Mouse (Mus musculus) cerebellum, postnatal 25 days (tissue): ENCODE measurements around the gene Psme1.

Experiments used
- DNase-seq, 2 experiments: peaks; one replicate each; pipeline ENCODE4 v3.0.0; 2021; ENCODE audit warnings: mixed read lengths in 2 of 2

Gene Psme1

DNA sequence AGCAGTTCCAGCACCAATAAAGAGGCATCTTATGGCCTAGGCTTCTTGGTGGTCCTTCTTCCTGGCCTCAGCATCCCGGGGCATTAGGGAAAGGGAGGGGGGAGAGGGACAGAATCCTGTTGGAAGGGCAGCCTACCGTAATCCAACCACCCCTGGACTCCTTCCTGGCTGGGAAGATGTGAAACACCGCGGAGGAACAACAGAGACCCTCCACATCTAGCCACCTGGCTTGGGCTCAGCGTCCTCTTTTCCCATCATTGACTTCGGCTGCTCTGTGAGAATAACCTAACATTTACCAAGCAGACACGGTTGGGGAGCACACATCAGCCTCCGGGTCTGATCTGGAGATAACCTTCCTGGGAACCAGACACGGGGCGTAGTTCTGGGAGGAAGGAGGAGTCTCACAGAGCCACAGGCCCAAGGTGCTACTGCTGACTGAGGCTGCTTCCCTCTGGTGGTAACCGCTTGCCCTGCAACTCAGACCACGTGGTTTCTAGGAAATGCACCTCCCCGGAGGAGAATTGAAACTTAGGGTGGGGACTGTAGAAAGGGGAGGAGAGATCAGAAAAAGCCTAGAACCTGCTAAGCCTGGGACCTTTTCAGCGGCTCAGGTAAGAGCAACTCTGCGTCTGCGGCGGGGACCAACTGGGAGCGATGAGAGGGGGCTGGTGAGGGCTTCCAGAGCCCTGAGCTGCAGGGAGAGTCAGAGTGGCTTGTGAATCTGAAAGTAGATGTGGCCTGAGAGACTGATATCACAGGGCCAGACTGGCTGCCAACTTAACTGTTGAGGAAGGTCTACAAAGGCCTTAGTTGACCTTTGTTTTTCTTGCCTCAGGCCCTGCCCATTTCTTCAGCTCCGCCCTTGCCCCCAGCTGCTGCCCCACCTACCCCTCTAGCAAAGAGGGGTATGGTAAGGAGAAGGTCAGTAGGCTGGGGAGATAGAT lies 26.0 kb downstream of the Psme1 start:
- DNase-seq: peak; percentile 86 to 91

DNA sequence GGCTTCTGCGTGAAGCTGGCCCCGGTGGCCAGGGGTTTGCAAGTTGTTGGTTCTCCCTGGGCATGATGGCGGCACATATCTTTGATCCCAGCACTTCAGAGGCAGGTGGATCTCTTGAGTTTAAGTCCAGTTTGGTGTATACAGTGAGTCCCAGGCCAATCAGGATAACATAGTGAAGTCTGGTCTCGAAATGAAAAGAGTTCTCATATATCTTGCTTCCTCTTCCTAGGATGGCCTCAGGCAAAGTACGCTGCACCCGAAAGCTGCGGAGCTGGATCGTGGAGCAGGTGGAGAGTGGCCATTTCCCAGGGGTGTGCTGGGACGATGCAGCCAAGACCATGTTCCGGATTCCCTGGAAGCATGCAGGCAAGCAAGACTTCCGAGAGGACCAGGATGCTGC lies 26.9 kb downstream of the Psme1 start:
- no peak for DNase-seq

DNA sequence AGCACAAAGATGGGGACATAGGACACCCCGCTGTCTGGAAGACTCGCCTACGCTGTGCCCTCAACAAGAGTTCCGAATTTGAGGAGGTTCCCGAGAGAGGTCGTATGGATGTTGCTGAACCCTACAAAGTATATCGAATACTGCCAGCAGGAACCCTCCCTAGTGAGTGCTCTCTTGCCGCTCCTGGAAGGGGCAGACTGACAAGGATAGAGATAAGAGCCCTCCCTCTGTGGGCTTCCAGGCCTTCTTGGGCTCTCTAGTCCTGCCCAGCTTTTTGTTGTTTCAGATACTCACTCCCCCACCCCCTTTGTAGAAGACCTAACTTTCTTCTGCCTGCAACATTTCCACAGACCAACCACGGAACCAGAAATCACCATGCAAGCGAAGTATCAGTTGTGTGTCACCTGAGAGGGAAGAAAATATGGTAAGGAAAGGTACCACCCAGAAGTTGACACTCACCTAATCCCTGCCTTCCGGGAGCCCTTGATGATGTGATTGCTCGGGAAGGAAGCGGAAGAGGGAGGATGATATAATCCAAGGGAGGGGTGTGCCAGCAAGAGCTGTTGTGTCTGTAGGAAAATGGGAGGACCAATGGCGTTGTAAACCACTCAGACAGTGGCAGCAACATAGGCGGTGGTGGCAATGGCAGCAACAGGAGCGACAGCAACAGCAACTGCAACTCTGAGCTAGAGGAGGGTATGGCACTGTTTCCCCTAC lies 28.0 kb downstream of the Psme1 start:
- DNase-seq: no peak

DNA sequence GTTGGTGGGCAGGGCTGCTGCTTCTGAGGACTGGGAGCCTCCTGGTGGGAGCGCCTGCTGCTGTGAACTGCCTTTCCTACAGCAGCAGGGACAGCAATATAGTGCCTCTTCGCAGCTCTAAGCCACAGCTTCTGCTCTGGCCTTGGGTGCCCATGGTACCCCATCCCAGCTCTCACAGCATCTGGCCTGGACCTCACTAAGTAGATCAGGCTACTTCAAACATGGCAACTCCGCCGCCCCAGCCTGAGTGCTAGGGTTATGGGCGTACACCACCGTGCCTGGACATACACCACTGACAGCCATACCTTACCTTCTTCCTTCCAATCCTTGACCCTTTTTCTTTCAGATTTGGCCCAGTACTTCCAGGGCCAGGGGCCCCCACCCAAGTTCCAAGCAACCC lies 30.4 kb downstream of the Psme1 start:
- DNase-seq: no peak

DNA sequence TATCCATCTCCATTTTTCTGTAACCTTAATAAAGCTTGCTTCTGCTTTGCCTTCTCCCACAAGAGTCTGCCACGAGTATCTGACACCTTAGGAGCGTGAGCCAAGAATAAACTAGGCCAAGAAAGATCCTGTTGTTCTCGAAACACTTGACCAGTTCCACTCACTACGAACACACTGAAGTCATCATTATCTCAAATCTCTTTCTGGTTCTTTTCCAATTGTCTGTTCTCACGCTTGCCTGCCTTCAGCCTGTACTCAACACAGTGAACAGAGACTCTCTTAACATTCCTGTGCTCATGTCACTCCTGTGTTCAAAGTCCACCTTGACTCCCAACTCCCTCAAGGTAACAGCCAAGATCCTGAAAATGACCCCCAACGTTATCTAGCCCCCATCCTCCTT lies 35.4 kb downstream of the Psme1 start:
- DNase-seq: no peak

DNA sequence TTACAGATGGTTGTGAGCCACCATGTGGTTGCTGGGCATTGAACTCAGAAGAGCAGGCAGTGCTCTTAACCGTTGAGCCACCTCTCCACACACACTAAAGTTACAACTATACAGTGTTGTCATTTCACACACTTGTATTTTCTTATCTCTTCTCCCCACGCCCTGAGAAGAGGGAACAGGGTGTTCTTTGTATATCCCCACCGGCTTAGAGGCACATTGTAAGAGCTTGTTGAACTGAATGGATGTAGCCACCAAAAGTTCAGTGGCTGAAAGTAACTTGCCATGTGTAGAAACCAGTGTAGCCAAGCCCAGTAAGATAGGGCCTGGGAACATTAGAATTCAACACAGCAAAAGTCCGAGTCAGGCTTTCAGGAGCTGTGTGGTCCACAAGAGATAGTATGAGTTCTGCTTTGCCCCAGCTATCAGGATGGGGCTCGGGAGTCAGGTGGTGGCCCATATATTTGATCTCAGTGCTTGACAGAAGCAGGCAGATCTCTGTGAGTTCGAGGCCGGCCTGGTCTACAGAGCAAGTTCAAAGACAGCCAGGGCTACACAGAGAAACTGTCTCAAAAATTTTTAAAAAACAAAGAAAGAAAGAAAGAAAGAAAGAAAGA lies 36.7 kb downstream of the Psme1 start:
- no peak for DNase-seq

DNA sequence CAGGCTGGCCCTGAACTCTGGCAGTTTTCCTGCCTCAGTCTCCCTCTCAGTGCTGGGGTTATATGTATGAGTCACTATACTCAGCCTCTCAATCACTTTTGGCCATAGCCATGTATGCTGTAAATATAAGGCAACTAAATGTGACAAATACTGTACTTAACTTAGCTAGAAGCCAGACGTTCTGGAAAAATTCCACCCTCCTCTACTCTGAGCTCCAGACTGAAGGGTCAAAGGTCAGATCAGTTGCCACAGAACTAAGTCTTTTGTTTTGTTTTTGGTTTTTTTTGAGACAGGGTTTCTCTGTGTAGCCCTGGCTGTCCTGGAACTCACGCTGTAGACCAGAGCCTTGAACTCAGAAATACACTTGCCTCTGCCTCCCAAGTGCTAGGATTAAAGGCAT lies 38.0 kb downstream of the Psme1 start:
- DNase-seq: no peak

DNA sequence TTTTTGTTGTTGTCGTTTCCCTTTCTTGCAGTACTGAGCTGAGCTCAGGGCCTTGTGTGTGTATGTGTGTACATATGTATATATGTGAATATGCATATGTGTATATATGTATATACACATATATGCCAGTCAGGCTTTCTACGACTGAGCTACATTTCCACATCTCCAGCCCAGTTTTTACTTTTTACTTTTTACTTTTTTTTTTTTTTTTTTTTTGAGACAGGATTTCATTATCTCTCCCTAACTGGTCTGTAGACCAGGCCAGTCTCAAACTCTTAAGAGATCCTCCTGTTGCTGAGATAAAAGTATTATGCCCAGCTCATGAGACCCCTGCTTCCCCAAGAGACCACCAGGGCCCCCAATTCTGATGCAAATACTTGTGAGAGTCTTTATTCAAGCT lies 38.9 kb downstream of the Psme1 start:
- DNase-seq: no peak

DNA sequence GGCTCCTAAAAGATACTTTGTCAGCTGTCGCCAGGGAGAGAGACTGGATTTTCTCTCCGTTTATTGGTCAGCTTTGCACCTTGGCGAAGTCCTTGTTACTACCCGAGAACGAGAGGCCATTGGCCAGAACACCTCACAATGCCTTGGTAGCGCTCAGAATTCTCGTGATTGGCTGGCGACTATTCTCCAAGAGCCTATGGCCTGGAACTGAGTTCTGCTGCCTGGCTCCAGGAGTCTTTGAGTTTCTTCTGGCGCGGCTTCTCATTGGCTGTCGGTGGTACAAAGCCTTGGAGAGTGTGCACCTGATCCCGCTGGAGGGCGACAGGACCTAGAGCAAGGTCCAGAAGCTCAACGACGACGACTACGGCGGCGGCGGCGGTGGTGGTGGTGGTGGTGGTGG lies 39.9 kb downstream of the Psme1 start, which contains the start of gene Rec8:
Gene Rec8 (plus strand): TSS at position 216 of the 400 bp plus-strand sequence.
- DNase-seq: peak; percentile 67 to 77

DNA sequence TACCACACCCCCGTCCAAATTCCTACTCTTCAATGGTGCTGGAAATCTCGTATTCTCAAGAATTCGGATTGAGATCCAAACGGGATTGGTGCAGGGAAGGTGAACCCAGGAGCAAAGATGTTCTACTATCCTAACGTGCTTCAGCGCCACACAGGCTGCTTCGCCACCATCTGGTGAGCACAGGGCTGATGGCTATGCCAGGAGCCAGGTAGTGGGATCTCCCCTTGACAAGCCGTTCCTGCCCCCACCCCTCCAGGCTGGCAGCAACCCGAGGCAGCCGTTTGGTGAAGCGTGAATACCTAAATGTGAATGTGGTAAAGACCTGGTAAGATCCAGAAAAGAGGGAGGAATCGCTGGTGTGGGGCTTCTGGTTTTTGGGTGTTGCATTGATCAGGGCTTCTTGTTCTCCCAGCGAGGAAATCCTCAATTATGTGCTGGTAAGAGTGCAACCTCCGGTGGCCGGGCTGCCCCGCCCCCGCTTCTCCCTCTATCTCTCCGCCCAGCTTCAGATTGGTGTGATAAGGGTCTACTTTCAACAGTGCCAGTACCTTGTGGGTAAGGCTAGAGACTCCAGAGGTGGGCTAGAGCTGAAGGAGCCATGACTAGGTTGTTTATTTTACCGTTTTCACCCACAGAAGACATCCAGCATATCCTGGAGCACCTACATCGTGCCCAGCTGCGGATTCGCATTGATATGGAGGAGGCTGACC lies 40.7 kb downstream of the Psme1 start:
- DNase-seq: peak; percentile 55 to 65

DNA sequence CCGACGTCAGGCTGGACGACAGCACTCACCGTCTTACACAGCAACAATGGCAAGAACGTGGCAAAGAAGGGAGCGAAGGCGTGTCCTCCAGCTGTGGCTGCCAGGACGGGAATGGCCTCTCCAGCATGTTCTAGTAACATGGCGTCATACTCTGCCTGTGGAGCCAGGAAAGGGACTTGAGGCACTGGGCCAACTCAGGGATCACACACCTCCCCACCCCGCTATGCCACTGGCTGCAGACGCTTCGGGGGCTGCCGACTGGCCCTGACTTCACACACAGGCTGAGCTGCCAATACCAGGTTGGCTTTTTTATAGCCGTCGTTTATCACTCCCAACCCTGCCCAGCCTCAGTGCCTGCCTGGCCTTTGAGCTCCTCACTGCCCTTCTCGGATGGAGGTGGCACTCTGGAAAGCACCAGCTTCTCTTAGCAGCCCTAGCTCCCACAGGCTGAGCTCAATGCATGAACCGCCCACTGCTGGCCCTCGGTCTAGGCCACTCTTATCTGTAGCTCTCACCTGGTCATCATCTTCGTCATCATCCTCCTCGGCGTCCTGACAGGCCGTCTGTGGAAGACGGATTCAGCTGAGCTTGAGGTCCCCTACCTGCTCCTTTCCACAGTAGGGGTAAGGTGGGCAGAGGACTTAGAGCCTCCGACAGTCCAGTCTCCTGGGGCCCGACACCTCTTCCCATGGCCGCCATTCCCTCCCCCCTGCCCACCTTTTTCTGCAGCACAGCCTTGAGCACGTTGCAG lies 50.3 kb downstream of the Psme1 start:
- no peak for DNase-seq

DNA sequence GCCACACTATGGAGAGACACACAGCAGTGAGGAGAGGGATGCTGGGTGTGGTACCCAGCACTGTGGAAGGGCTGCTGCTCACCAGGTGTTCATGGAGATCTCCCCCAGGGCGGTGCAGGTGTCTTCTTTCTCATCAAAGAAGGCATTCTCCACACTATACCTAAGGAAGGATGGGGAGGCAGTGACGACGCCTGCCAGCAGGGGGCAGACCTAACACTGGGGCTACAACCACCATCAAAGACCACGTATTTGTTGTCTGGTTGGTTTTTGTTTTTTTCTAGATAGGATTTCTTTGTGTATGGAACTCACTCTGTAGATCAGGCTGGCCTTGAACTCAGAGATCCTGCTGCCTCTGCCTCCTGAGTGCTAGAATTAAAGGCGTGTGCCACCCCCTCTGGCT lies 51.4 kb downstream of the Psme1 start:
- peak; percentile 38 to 59 for DNase-seq
